Mouse (Mus musculus): ENCODE results near the gene Jmjd8. TPM values are rescaled to one million over a fixed set of nuclear protein-coding genes. Genes with fewer than 3 reads are reported as not detected.

The Jmjd8 gene
- polyA plus RNA-seq, 1 experiment, result 27.9 TPM

DNA sequence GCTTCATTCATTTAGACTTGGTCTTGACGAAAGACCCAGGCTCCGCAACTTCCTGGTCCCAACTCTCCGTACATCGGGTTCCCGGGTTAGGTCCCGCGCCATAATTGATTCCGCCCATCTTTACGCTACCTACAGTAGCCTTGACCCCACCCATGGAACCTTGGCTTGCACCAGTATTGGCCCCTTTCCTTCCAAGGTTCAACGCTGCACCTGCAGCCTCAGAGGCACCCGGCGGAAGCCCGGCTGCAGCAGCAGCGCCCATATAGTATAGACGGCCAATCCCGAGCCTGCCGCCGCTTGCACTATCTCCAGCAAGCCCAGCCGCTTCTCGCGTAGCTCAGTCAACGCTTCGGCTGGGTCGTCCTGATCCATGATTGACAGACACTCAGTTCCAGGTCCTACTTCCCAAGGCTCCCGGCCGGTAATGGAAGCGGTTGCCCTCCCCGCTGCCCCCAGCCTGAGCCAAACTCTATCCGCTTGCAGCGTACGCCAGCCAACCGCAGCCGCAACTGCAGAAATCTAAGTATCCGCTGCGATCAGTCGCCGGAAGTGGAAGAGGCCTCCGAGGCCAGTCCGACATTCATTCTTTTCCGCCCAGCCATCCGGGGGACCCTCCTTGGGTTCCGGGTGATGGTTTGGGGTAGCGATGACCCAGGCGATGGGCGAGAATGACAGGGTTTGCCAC, 36.7 kb upstream of the Jmjd8 start:
- TF ChIP-seq POLR2A (IDR thresholded peaks at IDR 0.05; ENCODE audit: low read depth, low read length) (peak; percentile 92), CTCF (IDR thresholded peaks at IDR 0.05; ENCODE audit: borderline replicate concordance, insufficient read depth, low read length) (no peak)
- peak overlapping the region; percentile 55 for H3K4me3 ChIP-seq (ENCODE audit: insufficient read depth, low read length)
- peaks cover 7% of the 10 kb centered on the region; the same call in 1 of the 2 replicates for H3K4me1 ChIP-seq (ENCODE audit: control insufficient read depth, insufficient read depth, low read length)
- H3K27ac ChIP-seq (ENCODE audit: insufficient read depth, low read length), result peak overlapping the region; percentile 86

DNA sequence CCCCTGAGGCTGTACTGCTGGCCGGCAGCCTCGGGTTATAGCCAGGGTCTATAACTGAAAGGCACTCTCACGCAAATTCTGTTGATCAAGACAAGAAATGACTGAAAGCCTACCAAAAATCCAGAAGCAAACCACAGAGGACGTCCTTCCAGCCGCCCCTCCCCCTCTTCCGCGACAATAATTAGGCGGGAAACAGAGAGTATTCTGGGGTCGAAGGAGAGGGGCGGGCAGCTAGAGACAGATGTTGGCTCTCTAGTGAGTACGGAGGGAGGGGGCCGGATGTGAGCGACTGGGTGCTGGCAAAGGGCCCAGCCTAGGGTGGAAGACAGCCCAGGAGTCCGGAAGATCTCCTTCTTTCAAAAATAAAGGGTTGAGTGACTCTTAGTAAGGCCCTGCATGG, 36.1 kb upstream of the Jmjd8 start, which contains the start of gene Fam173a:
Gene Fam173a, minus strand, starts transcription at position 287 of the 400 bp plus-strand sequence.
- H3K27ac ChIP-seq (ENCODE audit: insufficient read depth, low read length), result peak within 1 kb of the TSS; percentile 86
- TF ChIP-seq CTCF (IDR thresholded peaks at IDR 0.05; ENCODE audit: borderline replicate concordance, insufficient read depth, low read length) (no peak), POLR2A (IDR thresholded peaks at IDR 0.05; ENCODE audit: low read depth, low read length) (no peak)
- peaks cover 7% of the 10 kb centered on the region; the same call in 1 of the 2 replicates for H3K4me1 ChIP-seq (ENCODE audit: control insufficient read depth, insufficient read depth, low read length)
- H3K4me3 ChIP-seq (ENCODE audit: insufficient read depth, low read length), result peak within 1 kb of the TSS; percentile 55

DNA sequence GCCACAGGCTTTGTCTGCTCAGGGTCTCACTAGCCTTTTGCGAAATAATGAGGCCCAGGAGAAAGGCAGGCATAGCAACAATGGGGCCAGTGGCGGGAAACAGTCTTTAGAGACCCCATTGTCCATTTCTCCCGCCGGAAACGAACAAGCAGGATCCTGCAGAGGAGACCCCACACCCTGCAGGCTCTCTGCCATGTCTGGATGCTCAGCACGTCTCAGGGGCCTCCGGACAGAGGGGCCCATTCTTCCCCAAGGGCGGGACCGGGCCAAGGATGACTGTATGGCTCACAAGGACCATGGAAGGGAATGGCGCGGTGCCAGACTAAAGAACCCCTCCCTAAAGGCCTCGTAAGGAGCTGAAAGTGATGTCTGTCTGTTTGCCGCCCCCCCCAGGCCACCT, 34.5 kb upstream of the Jmjd8 start:
- no peak for TF ChIP-seq CTCF (IDR thresholded peaks at IDR 0.05; ENCODE audit: borderline replicate concordance, insufficient read depth, low read length)
- TF ChIP-seq POLR2A (IDR thresholded peaks at IDR 0.05; ENCODE audit: low read depth, low read length), result no peak
- Histone ChIP-seq H3K4me1 (ENCODE audit: control insufficient read depth, insufficient read depth, low read length) (peaks cover 7% of the 10 kb centered on the region; the same call in 1 of the 2 replicates), H3K27ac (ENCODE audit: insufficient read depth, low read length) (no peak overlapping the region), H3K4me3 (ENCODE audit: insufficient read depth, low read length) (no peak overlapping the region)

DNA sequence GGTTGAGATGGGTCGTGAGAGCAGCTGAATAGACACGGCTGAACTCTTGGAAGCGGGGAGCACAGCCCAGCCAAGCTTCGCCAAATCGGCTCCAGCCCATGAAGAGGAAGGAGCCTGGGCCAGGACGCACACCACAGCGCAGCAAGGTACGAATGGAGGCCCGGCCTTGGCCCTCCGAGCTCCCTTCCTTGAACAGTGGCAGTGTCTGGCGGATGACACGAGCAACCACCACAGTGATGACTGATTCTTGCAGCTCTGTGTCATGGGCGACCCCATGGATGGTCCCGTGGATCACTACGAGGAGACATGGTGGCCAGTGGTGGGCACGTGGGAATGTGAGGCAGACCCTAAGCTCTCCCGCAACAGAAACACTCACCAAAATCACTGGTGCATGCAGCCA, 33.7 kb upstream of the Jmjd8 start:
- no peak for TF ChIP-seq CTCF (IDR thresholded peaks at IDR 0.05; ENCODE audit: borderline replicate concordance, insufficient read depth, low read length)
- TF ChIP-seq POLR2A (IDR thresholded peaks at IDR 0.05; ENCODE audit: low read depth, low read length), result no peak
- Histone ChIP-seq H3K4me1 (ENCODE audit: control insufficient read depth, insufficient read depth, low read length) (peaks cover 7% of the 10 kb centered on the region; the same call in 1 of the 2 replicates), H3K4me3 (ENCODE audit: insufficient read depth, low read length) (no peak overlapping the region), H3K27ac (ENCODE audit: insufficient read depth, low read length) (no peak overlapping the region)

DNA sequence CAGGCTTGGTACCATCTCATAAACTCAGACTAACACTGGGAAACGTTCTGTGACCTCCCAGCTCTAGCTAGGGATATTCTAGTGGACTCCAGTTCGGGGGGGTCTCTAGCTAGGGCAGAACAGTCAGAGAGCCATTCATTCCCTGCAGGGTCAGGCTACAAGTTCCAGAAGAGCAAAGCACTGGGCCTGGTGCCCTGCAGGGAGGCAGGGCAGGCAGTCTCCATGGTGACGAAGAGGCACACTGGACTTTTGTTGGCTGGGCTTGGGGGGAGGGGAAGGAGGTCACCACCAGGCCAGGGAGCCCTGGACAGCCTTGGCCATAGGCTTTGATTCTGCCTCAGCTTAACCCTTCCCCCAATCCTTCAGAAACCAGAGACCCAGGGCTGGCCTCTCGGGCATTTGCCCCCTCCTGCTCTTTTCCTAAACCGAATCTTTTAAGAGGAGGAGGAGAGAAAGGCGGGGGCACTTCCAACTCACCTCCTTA, 33.0 kb upstream of the Jmjd8 start, which contains the start of gene AC134908.4:
Gene AC134908.4, minus strand, starts transcription at position 51 of the 484 bp plus-strand sequence.
- Histone ChIP-seq H3K27ac (ENCODE audit: insufficient read depth, low read length) (no peak within 1 kb of the TSS), H3K4me3 (ENCODE audit: insufficient read depth, low read length) (peak within 1 kb of the TSS; percentile 76), H3K4me1 (ENCODE audit: control insufficient read depth, insufficient read depth, low read length) (peaks cover 7% of the 10 kb centered on the region; the same call in 1 of the 2 replicates)
- no peak for TF ChIP-seq POLR2A (IDR thresholded peaks at IDR 0.05; ENCODE audit: low read depth, low read length)
- TF ChIP-seq CTCF (IDR thresholded peaks at IDR 0.05; ENCODE audit: borderline replicate concordance, insufficient read depth, low read length), result no peak

DNA sequence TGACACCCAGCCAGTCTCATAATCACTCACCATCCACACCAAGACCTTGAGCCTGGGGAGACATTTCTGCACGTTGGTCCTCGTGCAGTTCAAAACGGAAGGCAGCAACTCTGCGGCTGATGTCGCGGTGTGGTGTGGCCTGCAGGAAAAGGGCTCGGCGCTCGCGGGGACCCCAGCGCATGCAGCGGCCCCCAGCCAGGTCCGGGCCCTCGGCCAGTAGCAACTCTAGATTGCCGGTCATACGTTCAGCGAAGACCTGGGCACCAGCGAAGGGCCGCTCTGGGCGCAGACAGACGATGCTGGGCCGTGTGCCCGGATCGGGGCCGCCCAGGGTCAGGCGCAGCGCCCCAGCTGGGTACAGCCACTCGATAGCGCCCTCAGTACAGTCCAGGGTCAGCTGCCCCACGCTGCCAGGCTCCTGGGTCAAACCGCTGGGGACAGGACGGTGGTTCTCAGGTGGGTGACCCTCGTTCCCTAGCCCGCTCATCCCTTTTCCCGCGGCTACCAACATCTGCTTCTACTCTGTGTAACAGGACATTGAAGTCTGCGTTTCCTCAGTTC, 32.4 kb upstream of the Jmjd8 start:
- Histone ChIP-seq H3K4me3 (ENCODE audit: insufficient read depth, low read length) (peak overlapping the region; percentile 76), H3K27ac (ENCODE audit: insufficient read depth, low read length) (no peak overlapping the region), H3K4me1 (ENCODE audit: control insufficient read depth, insufficient read depth, low read length) (peaks cover 7% of the 10 kb centered on the region; the same call in 1 of the 2 replicates)
- TF ChIP-seq CTCF (IDR thresholded peaks at IDR 0.05; ENCODE audit: borderline replicate concordance, insufficient read depth, low read length) (no peak), POLR2A (IDR thresholded peaks at IDR 0.05; ENCODE audit: low read depth, low read length) (no peak)

DNA sequence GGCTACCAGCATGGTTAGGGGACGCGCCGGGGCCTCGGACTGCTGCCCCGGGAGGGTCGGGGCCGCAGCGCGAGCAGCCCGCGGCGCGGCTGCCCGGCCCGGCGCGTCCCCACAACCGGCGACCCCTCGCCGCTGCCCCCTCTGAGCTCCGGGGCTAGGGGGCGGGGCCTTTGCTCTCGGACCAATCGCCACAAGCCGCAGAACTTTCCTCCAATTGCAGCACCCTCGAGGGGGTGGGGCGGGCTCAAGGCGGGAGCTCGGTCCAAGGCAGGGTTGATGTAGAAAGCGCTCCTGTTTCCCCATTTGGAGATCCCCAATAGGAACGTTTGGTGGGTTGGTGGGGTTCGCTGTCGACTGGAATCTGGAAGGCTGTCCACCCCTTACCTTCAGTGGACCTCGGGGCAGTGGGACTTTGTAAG, 31.7 kb upstream of the Jmjd8 start, which contains the start of gene Metrn:
Gene Metrn, minus strand, starts transcription at position 186 of the 419 bp plus-strand sequence.
- TF ChIP-seq POLR2A (IDR thresholded peaks at IDR 0.05; ENCODE audit: low read depth, low read length) (no peak), CTCF (IDR thresholded peaks at IDR 0.05; ENCODE audit: borderline replicate concordance, insufficient read depth, low read length) (no peak)
- Histone ChIP-seq H3K27ac (ENCODE audit: insufficient read depth, low read length) (no peak within 1 kb of the TSS), H3K4me3 (ENCODE audit: insufficient read depth, low read length) (peak within 1 kb of the TSS; percentile 76), H3K4me1 (ENCODE audit: control insufficient read depth, insufficient read depth, low read length) (peaks cover 7% of the 10 kb centered on the region; the same call in 1 of the 2 replicates)

DNA sequence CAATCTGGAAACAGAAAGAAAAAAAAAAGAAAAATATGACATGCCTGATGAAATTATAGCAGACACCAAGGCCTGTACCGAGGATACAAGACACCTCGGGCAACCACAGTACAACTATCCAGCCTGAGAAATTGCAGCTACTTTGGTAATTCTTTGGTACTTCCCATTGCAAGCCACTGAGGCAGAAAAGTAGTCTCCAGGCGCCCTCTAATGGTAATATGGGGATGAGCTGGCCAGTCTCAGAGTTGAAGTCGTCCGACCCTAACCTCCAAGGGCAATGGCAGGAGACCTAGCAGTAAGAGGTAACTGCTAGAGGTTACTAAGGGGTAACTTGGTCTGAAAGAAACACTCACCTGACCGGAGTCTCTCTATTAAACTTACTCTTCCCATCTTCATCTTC, 27.6 kb upstream of the Jmjd8 start:
- Histone ChIP-seq H3K4me1 (ENCODE audit: control insufficient read depth, insufficient read depth, low read length) (peaks cover 4% of the 10 kb centered on the region; the same call in 1 of the 2 replicates), H3K27ac (ENCODE audit: insufficient read depth, low read length) (no peak overlapping the region), H3K4me3 (ENCODE audit: insufficient read depth, low read length) (no peak overlapping the region)
- TF ChIP-seq POLR2A (IDR thresholded peaks at IDR 0.05; ENCODE audit: low read depth, low read length), result no peak
- peak; percentile 26; the same call in 1 of the 2 replicates for TF ChIP-seq CTCF (IDR thresholded peaks at IDR 0.05; ENCODE audit: borderline replicate concordance, insufficient read depth, low read length)

DNA sequence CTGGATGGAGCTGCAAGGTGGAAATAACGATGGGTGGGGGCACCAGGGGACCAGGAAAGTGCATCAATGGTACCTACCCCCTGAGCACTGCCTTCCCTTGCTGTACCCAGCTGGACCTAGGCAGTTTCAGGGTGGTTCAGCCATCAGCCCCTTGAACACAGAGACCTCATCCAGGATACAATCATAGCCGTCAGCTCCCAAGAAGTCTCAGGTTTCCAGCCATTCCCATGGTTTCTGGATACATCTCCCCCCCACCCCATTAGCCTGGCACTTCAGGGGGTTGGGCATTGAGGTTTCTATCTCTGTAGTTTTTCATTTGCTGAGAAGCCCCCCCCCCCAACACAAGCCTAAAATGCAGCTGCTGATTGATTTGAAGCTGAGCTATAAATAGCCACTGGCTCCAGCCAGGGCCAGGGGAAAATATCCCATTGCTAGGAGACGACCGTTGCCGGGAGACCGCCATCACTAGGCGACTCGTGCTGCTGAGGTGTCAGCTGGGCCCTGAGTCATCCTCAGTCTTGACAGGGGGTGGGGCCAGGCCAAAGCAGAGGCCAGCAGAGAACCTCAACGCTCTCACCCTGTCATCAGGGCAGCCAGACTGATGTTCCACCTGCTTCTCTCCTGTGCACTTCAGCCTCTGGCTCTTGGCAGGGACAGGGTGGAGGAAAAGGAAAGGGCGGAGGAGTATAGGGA, 25.7 kb upstream of the Jmjd8 start:
- no peak overlapping the region for H3K27ac ChIP-seq (ENCODE audit: insufficient read depth, low read length)
- no peak overlapping the region for H3K4me3 ChIP-seq (ENCODE audit: insufficient read depth, low read length)
- H3K4me1 ChIP-seq (ENCODE audit: control insufficient read depth, insufficient read depth, low read length), result peaks cover 6% of the 10 kb centered on the region; the same call in 1 of the 2 replicates
- no peak for TF ChIP-seq CTCF (IDR thresholded peaks at IDR 0.05; ENCODE audit: borderline replicate concordance, insufficient read depth, low read length)
- TF ChIP-seq POLR2A (IDR thresholded peaks at IDR 0.05; ENCODE audit: low read depth, low read length), result no peak

Measured in embryonic fibroblast, embryonic 13.5 days (primary cell).